Mouse (Mus musculus) ovary, postnatal 14 days (tissue): Measurements from ENCODE around the gene Metrnl.
"Not testable (repeated sequence)": the region's sequence is repeated elsewhere in the genome, so short reads cannot be mapped to it uniquely, and the experiment has no call there.

Experiments
- DNase-seq: peaks from one replicate; pipeline ENCODE4 v3.0.0; 2022; ENCODE audit warnings: low spot score

The Metrnl gene

GRCm38 (mm10) chr11:121701244-121701643, at the start of gene Metrnl:
Metrnl (plus strand) TSS chr11:121701544.
- DNase-seq: no peak

GRCm38 (mm10) chr11:121651556-121651955, 49.8 kb upstream of the Metrnl start:
- DNase-seq: no peak

GRCm38 (mm10) chr11:121651983-121652382, 49.4 kb upstream of the Metrnl start:
- no peak for DNase-seq

- peak; percentile 62 for DNase-seq
These were observed 48.6 kb upstream of the Metrnl start for GRCm38 (mm10) chr11:121652547-121653305.

GRCm38 (mm10) chr11:121653631-121654030, 47.7 kb upstream of the Metrnl start:
- no peak for DNase-seq

GRCm38 (mm10) chr11:121654406-121654945, 46.9 kb upstream of the Metrnl start:
- DNase-seq: no peak

GRCm38 (mm10) chr11:121655166-121655806, 46.1 kb upstream of the Metrnl start:
- no peak for DNase-seq

- no peak for DNase-seq
These were observed 45.4 kb upstream of the Metrnl start for GRCm38 (mm10) chr11:121655807-121656511.

- no peak for DNase-seq
These were observed 43.2 kb upstream of the Metrnl start for GRCm38 (mm10) chr11:121658151-121658550.

GRCm38 (mm10) chr11:121660604-121661003, 40.7 kb upstream of the Metrnl start:
- not testable (repeated sequence) for DNase-seq

- no peak for DNase-seq
These were observed 40.2 kb upstream of the Metrnl start for GRCm38 (mm10) chr11:121661116-121661515.

GRCm38 (mm10) chr11:121667541-121667940, 33.8 kb upstream of the Metrnl start:
- DNase-seq: no peak

GRCm38 (mm10) chr11:121668776-121669175, 32.6 kb upstream of the Metrnl start:
- no peak for DNase-seq

- no peak for DNase-seq
These were observed 30.4 kb upstream of the Metrnl start for GRCm38 (mm10) chr11:121670926-121671325.

- DNase-seq: no peak
These were observed 28.9 kb upstream of the Metrnl start for GRCm38 (mm10) chr11:121672312-121672989.

GRCm38 (mm10) chr11:121672990-121673572, 28.3 kb upstream of the Metrnl start, which contains the start of gene B3gntl1:
B3gntl1 (minus strand) TSS chr11:121673153.
- peak; percentile 100 for DNase-seq

- no peak for DNase-seq
These were observed 27.7 kb upstream of the Metrnl start for GRCm38 (mm10) chr11:121673629-121674028.

GRCm38 (mm10) chr11:121676836-121677235, 24.5 kb upstream of the Metrnl start:
- no peak for DNase-seq

GRCm38 (mm10) chr11:121679581-121679980, 21.8 kb upstream of the Metrnl start:
- no peak for DNase-seq

GRCm38 (mm10) chr11:121680750-121681149, 20.6 kb upstream of the Metrnl start:
- DNase-seq: no peak

GRCm38 (mm10) chr11:121683243-121683642, 18.1 kb upstream of the Metrnl start:
- DNase-seq: no peak
